Mouse (Mus musculus) forebrain, embryonic 11.5 days (tissue): Measurements from ENCODE around the gene Ormdl3. TPM values are rescaled to one million over a fixed set of nuclear protein-coding genes. Genes with fewer than 3 reads are reported as not detected.
A peak's percentile ranks its signal among the peaks of the same experiment; 100 is the strongest.
"Not testable (repeated sequence)": the region's sequence is repeated elsewhere in the genome, so short reads cannot be mapped to it uniquely, and the experiment has no call there.

Experiments
- ATAC-seq: fragments of 200-750 bp; cut with Nextera tagmentation; replicated peaks from 2 replicates; pipeline ENCODE4 v1.8.0; 2017; ENCODE audit warnings: moderate TSS enrichment; ENCODE audit not compliant: low FRiP score
- DNase-seq: peaks from one replicate; pipeline ENCODE4 v3.0.0-alpha.2; 2017; ENCODE audit warnings: low spot score
- H3K27ac ChIP-seq: fragments of 300-500 bp; sonication (generic); 2 replicates; pipeline ENCODE4 v1.5.1; 2014; ENCODE audit warnings: low read depth, low read length
- H3K27me3 ChIP-seq: fragments of 300-500 bp; sonication (generic); 2 replicates; pipeline ENCODE4 v1.6.1; 2014; ENCODE audit warnings: mild to moderate bottlenecking, low read length, mixed read lengths; ENCODE audit not compliant: control insufficient read depth, insufficient read depth
- H3K36me3 ChIP-seq: fragments of 300-500 bp; sonication (generic); 2 replicates; pipeline ENCODE4 v1.6.1; 2014; ENCODE audit warnings: mild to moderate bottlenecking, low read length, moderate library complexity, mixed read lengths; ENCODE audit not compliant: control insufficient read depth, insufficient read depth
- H3K4me1 ChIP-seq: fragments of 300-500 bp; sonication (generic); replicated peaks from 2 replicates; pipeline ENCODE4 v1.6.1; 2014; ENCODE audit warnings: low read length, mixed read lengths; ENCODE audit not compliant: control insufficient read depth, insufficient read depth
- H3K4me2 ChIP-seq: fragments of 300-500 bp; sonication (generic); 2 replicates; pipeline ENCODE4 v1.6.1; 2014; ENCODE audit warnings: low read depth, mild to moderate bottlenecking, low read length, moderate library complexity, mixed read lengths; ENCODE audit not compliant: severe bottlenecking
- H3K4me3 ChIP-seq: fragments of 300-500 bp; sonication (generic); 2 replicates; pipeline ENCODE4 v1.5.1; 2014; ENCODE audit warnings: low read depth, low read length
- H3K9ac ChIP-seq: fragments of 300-500 bp; sonication (generic); 2 replicates; pipeline ENCODE4 v1.6.1; 2014; ENCODE audit warnings: low read length
- H3K9me3 ChIP-seq: fragments of 300-500 bp; sonication (generic); 2 replicates; pipeline ENCODE4 v1.6.1; 2016; ENCODE audit warnings: low read length, mixed read lengths; ENCODE audit not compliant: control insufficient read depth
- WGBS: fragments of 180-500 bp; shearing (Covaris S2); extraction: QIAGEN DNeasy Blood & Tissue Kit; methylation state at CpG from one replicate; pipeline ENCODE4 v1.1.7; 2014; 5-methylcytosine and 5-hydroxymethylcytosine counted together
- polyA plus RNA-seq: library from polyadenylated mRNA; unstranded; fragments of >200 nt; fragmentation: Nextera tagmentation; extraction: Ambion mirVana; gene quantifications from 2 replicates; pipeline ENCODE4 v1.2.1, GENCODE M21; 2014

Ormdl3 gene
- polyA plus RNA-seq, 1 experiment from 2014 or later: 8.6 TPM

DNA sequence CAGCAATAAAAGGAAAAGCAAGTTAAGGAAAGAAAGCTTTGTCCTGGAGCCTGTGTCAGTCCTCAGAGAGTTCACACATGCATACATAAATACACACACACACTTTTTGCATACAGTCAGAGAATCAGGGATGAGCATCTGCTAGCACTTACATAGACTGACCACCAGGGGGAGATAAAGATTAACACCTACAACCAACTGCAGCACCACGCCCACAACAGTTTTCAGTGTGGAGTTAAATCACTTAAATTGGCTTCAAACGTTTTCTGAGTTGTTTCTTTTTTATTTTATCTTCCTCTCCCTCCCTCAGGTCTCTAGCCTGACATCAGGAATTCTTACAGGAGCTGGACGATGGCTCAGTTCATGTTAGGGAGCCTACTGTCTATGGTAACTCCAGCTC lies 19.6 kb upstream of the Ormdl3 start:
- Histone ChIP-seq H3K9ac (no peak overlapping the region), H3K27me3 (no peaks in the 10 kb centered on the region), H3K9me3 (no peaks in the 10 kb centered on the region), H3K4me3 (no peak overlapping the region), H3K36me3 (no peaks in the 10 kb centered on the region), H3K4me2 (no peak overlapping the region), H3K4me1 (0 out of 2 replicates have a peak, but pooled peaks cover 3% of the 10 kb centered on the region), H3K27ac (no peak overlapping the region)
- WGBS: 10% methylated on average over 3 of the region's 3 CpGs
- ATAC-seq (no peak), DNase-seq (no peak)

DNA sequence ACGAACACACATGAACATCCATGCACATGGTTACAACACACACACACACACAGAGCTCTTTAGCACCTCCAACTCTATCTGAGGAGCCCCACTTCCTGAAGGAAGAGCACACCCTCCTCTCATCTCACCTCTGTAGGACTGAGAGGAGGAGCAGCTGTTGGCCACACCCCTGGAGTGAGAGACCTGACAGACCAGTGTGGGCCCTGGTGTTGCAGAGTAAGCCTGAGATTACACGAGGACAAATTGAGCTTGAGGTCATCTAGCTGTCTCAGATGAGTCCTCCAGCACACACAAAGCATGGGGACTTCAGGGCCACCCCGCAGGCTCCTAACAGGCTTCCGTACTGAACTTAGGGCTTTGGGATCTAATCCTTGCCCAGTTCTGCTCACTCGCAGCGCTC lies 17.7 kb upstream of the Ormdl3 start:
- 72% methylated on average over 6 of the region's 6 CpGs for WGBS

DNA sequence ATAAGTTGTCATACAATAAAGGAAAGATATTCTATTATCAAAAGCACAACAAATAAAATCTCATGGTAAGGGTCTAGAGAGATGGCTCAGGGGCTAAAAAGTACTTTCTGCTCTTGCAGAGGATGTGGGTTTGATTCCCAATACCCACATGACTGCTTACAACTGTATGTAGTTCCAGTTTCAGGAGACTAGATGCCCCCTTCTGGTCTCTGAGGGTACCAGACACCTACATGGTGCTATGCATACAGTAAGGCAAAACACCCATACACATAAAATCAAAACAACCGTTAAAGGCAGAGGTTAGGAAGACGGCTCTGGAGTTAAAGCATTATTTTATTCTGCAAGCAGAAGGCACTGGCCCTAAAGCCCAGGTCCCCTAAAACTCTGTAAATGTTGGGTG lies 16.8 kb upstream of the Ormdl3 start:
- no peak overlapping the region for H3K27ac ChIP-seq
- 91% methylated on average over 2 of the region's 2 CpGs for WGBS
- DNase-seq (no peak), ATAC-seq (no peak)
- H3K4me2 ChIP-seq: no peak overlapping the region
- H3K4me1 ChIP-seq: 0 out of 2 replicates have a peak, but pooled peaks cover 3% of the 10 kb centered on the region
- no peaks in the 10 kb centered on the region for H3K27me3 ChIP-seq
- H3K4me3 ChIP-seq: no peak overlapping the region
- H3K9me3 ChIP-seq: no peaks in the 10 kb centered on the region
- H3K9ac ChIP-seq: no peak overlapping the region
- H3K36me3 ChIP-seq: no peaks in the 10 kb centered on the region

More for the DNA sequence above, 17.7 kb upstream of the Ormdl3 start:
- H3K27me3 ChIP-seq, H3K36me3 ChIP-seq, H3K27ac ChIP-seq, ATAC-seq, H3K4me1 ChIP-seq, H3K4me2 ChIP-seq, DNase-seq, H3K9me3 ChIP-seq, H3K9ac ChIP-seq, H3K4me3 ChIP-seq: not testable (repeated sequence)

DNA sequence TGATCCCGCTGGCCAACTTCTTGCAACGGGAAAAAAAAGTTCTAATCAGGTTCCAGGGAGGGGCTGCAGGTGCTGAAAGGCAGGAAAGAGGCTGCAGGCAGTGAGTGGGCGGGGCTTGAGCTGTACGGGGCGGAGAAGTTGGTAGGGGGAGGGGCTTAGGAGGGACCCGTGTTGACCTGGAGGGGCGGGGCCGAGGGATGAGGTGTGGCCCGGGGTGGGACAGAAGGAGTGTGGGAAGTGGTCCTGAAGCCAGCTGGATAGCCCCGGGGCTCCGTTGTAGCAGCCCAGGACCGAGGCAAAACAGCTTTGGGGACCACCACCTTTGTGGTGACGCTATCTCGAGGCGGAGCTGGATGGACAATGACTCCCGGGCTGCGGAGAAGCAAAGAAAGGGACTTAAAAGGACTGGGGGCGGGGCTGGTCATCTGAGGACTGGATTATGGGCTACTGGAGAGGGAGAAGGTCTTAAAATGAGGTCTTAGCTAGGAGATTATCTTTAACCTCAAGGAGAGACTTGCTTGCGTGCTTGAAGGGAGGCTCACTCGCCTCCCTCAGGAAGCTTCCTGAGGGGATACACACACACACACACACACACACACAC lies 15.0 kb upstream of the Ormdl3 start:
- ATAC-seq (peak; percentile 39; the same call in 1 of the 2 replicates), DNase-seq (peak; percentile 83)
- under 1% methylated on average over 20 of the region's 20 CpGs for WGBS
- no peak overlapping the region for H3K27ac ChIP-seq
- no peak overlapping the region for H3K9ac ChIP-seq
- no peaks in the 10 kb centered on the region for H3K36me3 ChIP-seq
- peak overlapping the region; percentile 42; the same call in 1 of the 2 replicates for H3K4me2 ChIP-seq
- H3K4me1 ChIP-seq: 0 out of 2 replicates have a peak, but pooled peaks cover 3% of the 10 kb centered on the region
- no peaks in the 10 kb centered on the region for H3K27me3 ChIP-seq
- H3K9me3 ChIP-seq: no peaks in the 10 kb centered on the region
- H3K4me3 ChIP-seq: peak overlapping the region; percentile 20

DNA sequence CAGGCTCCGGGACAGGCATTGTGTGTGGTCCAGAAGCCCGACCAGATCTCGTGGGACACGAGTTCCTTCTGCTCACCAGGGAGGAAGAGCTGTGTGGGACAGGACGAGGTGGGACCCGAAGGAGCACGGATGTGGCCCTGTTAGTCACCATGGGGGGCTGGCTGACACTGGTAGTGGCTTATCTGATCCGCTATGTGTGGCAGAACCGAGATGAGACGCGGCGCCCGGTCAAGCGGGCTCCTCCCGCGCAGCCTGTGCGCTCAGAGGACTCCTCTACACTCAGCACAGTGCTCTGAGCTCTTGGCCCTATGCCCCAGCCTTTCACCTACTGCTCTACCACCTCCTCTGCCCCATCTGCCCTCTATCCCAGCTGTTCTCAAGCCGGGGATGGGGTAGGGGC lies 12.1 kb upstream of the Ormdl3 start:
- Histone ChIP-seq H3K27me3 (no peaks in the 10 kb centered on the region), H3K4me3 (no peak overlapping the region), H3K36me3 (no peaks in the 10 kb centered on the region), H3K27ac (no peak overlapping the region), H3K4me2 (no peak overlapping the region), H3K4me1 (0 out of 2 replicates have a peak, but pooled peaks cover 3% of the 10 kb centered on the region), H3K9ac (no peak overlapping the region), H3K9me3 (no peaks in the 10 kb centered on the region)
- DNase-seq (no peak), ATAC-seq (no peak)
- WGBS: 43% methylated on average over 18 of the region's 18 CpGs

DNA sequence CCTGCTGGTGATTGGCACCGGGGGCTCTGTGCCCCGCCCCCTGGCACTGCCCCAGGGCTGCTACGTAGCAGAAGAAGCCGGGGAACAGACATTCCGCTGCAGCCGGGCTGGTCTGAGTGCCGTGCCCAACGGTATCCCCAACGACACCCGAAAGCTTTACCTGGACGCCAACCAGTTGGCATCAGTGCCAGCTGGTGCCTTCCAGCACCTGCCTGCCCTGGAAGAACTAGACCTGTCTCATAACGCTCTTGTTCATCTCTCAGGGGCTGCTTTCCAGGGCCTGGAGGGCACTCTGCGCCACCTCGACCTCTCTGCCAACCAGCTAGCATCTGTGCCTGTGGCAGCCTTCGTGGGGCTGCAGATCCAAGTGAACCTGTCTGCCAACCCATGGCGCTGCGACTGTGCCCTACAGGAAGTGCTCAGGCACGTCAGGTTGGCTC lies 11.7 kb upstream of the Ormdl3 start:
- Histone ChIP-seq H3K4me1 (0 out of 2 replicates have a peak, but pooled peaks cover 3% of the 10 kb centered on the region), H3K4me3 (no peak overlapping the region), H3K9me3 (no peaks in the 10 kb centered on the region), H3K9ac (no peak overlapping the region), H3K27ac (no peak overlapping the region), H3K36me3 (no peaks in the 10 kb centered on the region), H3K4me2 (no peak overlapping the region), H3K27me3 (no peaks in the 10 kb centered on the region)
- WGBS: 68% methylated on average over 18 of the region's 18 CpGs
- DNase-seq: no peak
- no peak for ATAC-seq

DNA sequence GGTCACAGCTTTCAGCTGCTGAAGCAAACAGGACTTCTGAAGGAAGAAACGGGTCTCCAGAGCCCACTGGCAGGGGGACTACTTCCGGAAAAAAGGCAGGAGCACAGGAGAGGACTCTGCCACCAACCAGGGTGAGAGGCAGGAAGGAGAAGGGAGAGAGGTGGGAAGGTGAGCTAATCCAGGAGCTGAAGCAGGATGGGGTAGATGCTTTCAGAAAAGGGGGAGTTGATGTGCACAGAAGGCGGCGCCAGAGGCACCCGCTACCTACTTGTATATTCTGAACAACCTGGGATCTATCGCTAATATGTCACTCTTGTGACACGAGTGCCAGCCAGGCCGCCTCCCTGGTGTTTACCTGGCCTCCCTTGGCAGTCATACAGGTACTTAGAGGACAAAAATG lies 10.8 kb upstream of the Ormdl3 start, which contains the start of gene Lrrc3c:
Lrrc3c (plus strand) TSS at position 301 of the 400 bp plus-strand sequence.
- no peak within 1 kb of the TSS for H3K9ac ChIP-seq
- WGBS: 89% methylated on average over 8 of the region's 8 CpGs
- no peaks in the 10 kb centered on the region for H3K27me3 ChIP-seq
- no peaks in the 10 kb centered on the region for H3K9me3 ChIP-seq
- no peak within 1 kb of the TSS for H3K4me2 ChIP-seq
- no peak within 1 kb of the TSS for H3K27ac ChIP-seq
- H3K4me1 ChIP-seq: 0 out of 2 replicates have a peak, but pooled peaks cover 3% of the 10 kb centered on the region
- no peak for ATAC-seq
- H3K36me3 ChIP-seq: no peaks in the 10 kb centered on the region
- H3K4me3 ChIP-seq: no peak within 1 kb of the TSS
- no peak for DNase-seq

DNA sequence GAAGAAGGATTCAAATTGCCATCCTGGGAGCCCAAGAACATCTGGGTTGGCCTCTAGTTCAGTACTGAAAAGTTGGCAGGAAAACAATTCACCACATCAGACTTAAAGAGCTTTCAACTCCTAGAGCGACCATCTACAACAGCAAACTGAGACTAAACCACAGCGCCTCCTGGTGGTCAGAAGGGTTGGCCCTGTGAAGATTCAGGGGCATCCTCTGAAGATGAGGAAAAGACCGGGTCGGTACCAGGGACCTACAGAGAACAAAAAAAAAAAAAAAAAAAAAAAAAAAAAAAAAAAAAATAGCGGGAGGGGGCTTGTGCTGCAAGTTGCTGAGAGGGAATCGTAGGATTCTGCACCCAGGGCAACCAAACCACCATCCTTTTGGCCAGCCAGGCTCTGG lies 10.2 kb upstream of the Ormdl3 start:
- ATAC-seq (no peak), DNase-seq (peak; percentile 78)
- no peaks in the 10 kb centered on the region for H3K9me3 ChIP-seq
- no peak overlapping the region for H3K9ac ChIP-seq
- no peak overlapping the region for H3K4me3 ChIP-seq
- no peaks in the 10 kb centered on the region for H3K36me3 ChIP-seq
- 42% methylated on average over 6 of the region's 6 CpGs for WGBS
- H3K27me3 ChIP-seq: no peaks in the 10 kb centered on the region
- no peak overlapping the region for H3K4me2 ChIP-seq
- 0 out of 2 replicates have a peak, but pooled peaks cover 3% of the 10 kb centered on the region for H3K4me1 ChIP-seq
- no peak overlapping the region for H3K27ac ChIP-seq

DNA sequence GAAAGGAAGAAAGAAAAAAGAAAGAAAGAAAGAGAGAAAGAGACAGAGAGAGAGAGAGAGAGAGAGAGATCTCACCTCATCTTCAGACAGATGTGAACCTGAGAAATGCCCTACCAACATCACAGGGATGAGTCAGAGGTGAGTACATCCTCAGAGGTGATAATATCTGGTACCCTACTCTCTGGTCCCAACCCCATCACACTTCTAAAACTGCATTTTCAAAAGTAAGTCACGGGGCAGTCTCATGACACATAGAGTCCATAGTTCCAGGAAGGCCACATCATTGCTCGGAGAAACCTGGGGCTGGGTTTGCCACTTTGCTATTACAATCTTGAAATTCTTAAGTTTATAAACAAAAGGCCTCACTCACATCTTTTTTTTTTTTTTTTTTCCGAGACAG lies 8.8 kb upstream of the Ormdl3 start:
- 78% methylated on average over 3 of the region's 3 CpGs for WGBS
- no peak overlapping the region for H3K4me3 ChIP-seq
- H3K4me2 ChIP-seq: no peak overlapping the region
- no peak overlapping the region for H3K27ac ChIP-seq
- no peaks in the 10 kb centered on the region for H3K9me3 ChIP-seq
- ATAC-seq (no peak), DNase-seq (no peak)
- H3K9ac ChIP-seq: no peak overlapping the region
- no peaks in the 10 kb centered on the region for H3K27me3 ChIP-seq
- H3K36me3 ChIP-seq: no peaks in the 10 kb centered on the region
- H3K4me1 ChIP-seq: no peaks in the 10 kb centered on the region
